Mouse (Mus musculus): Measurements from ENCODE around the gene 2010111I01Rik. TPM values are rescaled to one million over a fixed set of nuclear protein-coding genes. Genes with fewer than 3 reads are reported as not detected.

Gene 2010111I01Rik
- polyA plus RNA-seq, 1 experiment from 2014 or later = 23.9 TPM

DNA sequence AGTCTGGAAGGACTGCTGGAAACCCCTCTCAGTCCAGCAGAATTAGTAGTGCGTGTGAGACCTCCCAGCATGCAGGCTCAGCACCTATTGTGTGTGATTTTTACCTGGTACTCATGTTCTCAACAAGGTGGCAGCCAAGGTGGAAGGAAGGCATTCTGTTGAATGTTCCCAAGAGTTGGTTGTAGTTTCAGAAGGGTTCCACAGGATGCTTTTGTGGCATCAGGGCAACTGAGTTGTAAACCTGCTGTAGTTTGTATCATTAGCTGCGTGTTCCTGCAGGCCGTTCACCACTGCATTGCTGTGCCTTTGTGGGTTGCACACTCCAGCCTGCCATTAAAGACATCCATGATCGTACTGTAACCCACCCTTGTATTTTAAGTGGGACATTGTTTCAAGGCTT is 294.0 kb downstream of the 2010111I01Rik start:
- no peak overlapping the region for H3K27ac ChIP-seq
- H3K4me3 ChIP-seq = no peak overlapping the region
- ATAC-seq = no peak
- H3K9me3 ChIP-seq (replicated peaks) = no peaks in the 10 kb centered on the region
- no peaks in the 10 kb centered on the region for H3K27me3 ChIP-seq
- no peak overlapping the region for H3K4me2 ChIP-seq
- no peak overlapping the region for H3K9ac ChIP-seq
- 90% methylated on average over 4 of the region's 4 CpGs for WGBS
- H3K36me3 ChIP-seq (ENCODE audit: poor library complexity, severe bottlenecking) = peaks cover 4% of the 10 kb centered on the region; the same call in 1 of the 2 replicates
- peaks cover 17% of the 10 kb centered on the region for H3K4me1 ChIP-seq

GRCm38 (mm10) chr13:63260133-63260532 is 295.4 kb downstream of the 2010111I01Rik start:
- Histone ChIP-seq H3K27ac (peak overlapping the region; percentile 61), H3K9me3 (replicated peaks) (no peaks in the 10 kb centered on the region), H3K27me3 (no peaks in the 10 kb centered on the region), H3K4me2 (no peak overlapping the region), H3K9ac (no peak overlapping the region), H3K36me3 (ENCODE audit: poor library complexity, severe bottlenecking) (peaks cover 4% of the 10 kb centered on the region; the same call in 1 of the 2 replicates), H3K4me3 (no peak overlapping the region), H3K4me1 (peaks cover 17% of the 10 kb centered on the region)
- 38% methylated on average over 4 of the region's 4 CpGs for WGBS
- no peak for ATAC-seq

- Histone ChIP-seq H3K4me3 (no peak overlapping the region), H3K9me3 (replicated peaks) (no peaks in the 10 kb centered on the region), H3K9ac (no peak overlapping the region), H3K4me2 (no peak overlapping the region), H3K36me3 (ENCODE audit: poor library complexity, severe bottlenecking) (peaks cover 4% of the 10 kb centered on the region; the same call in 1 of the 2 replicates), H3K4me1 (peaks cover 17% of the 10 kb centered on the region), H3K27me3 (no peaks in the 10 kb centered on the region), H3K27ac (peak overlapping the region; percentile 61)
- peak; percentile 51 for ATAC-seq
- WGBS = 70% methylated on average over 18 of the region's 18 CpGs
Observed at GRCm38 (mm10) chr13:63260753-63261631, 296.3 kb downstream of the 2010111I01Rik start.

DNA sequence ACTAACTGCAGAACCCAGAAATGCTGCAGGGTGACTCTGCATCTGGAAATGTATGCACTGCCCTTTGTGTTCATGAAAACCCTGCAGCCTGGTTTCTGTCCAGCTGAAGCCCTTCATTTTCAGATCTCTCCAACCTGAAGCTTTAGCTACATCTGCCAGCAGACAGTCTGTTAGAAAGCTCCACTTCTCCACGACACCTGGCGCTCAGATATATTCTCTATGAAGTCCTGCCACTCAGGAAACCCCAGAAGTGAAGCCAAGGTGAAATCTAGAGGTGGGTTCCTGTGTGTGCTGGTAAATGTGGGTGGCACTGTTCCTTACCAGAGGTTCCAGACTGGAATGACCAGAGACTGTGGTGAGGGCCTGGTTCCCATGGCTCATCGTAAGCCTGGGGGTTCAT is 297.0 kb downstream of the 2010111I01Rik start:
- Histone ChIP-seq H3K9me3 (replicated peaks) (no peaks in the 10 kb centered on the region), H3K27ac (no peak overlapping the region), H3K4me1 (peaks cover 17% of the 10 kb centered on the region), H3K9ac (no peak overlapping the region), H3K36me3 (ENCODE audit: poor library complexity, severe bottlenecking) (peaks cover 4% of the 10 kb centered on the region; the same call in 1 of the 2 replicates), H3K4me2 (no peak overlapping the region), H3K27me3 (no peaks in the 10 kb centered on the region), H3K4me3 (no peak overlapping the region)
- ATAC-seq = no peak
- WGBS = 98% methylated on average over 3 of the region's 3 CpGs

DNA sequence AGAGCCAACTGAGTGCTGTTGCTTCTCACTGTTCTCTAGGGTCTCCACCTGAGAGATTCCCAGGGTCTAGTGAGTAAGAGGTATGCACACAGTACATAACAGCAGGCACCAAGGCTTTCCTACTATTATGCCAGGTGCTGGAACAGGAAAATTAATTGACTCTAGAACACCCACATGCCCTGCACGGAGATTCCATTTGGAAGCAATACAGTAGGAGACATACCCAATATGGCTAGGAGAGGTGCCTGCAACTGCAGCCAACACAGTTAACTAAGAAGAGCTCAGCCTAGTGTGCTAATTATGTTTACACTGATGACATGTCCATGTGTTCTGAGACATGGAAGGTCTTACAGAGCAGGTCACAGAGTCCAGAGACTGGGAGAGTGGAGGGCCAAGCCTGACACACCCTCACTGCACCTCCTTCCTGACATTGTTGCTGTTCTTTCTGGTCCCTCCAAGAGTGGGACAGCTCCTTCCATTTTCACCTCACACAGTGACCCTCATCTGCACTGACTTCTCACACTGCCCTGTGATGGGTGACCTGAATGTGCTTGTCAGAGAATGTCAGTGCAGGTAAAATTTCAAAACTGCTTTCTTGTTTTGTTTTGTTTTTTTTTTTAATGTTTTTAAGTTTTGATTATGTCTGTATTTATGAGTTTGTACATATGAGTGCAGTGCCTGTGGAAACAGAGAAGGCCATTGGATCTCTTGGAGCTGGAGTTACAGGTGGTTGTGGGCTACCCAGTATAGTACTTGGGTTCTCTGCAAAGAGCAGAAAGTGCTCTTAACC is 297.7 kb downstream of the 2010111I01Rik start:
- H3K27me3 ChIP-seq = no peaks in the 10 kb centered on the region
- no peak overlapping the region for H3K4me3 ChIP-seq
- no peak overlapping the region for H3K9ac ChIP-seq
- H3K36me3 ChIP-seq (ENCODE audit: poor library complexity, severe bottlenecking) = no peaks in the 10 kb centered on the region
- no peak overlapping the region for H3K4me2 ChIP-seq
- no peaks in the 10 kb centered on the region for H3K9me3 ChIP-seq (replicated peaks)
- H3K4me1 ChIP-seq = peaks cover 17% of the 10 kb centered on the region
- ATAC-seq = no peak
- WGBS = 94% methylated on average over 1 of the region's 1 CpGs
- no peak overlapping the region for H3K27ac ChIP-seq

GRCm38 (mm10) chr13:63268371-63268770 is 303.7 kb downstream of the 2010111I01Rik start:
- Histone ChIP-seq H3K36me3 (ENCODE audit: poor library complexity, severe bottlenecking) (no peaks in the 10 kb centered on the region), H3K9ac (no peak overlapping the region), H3K4me3 (no peak overlapping the region), H3K9me3 (replicated peaks) (no peaks in the 10 kb centered on the region), H3K4me2 (no peak overlapping the region), H3K27ac (no peak overlapping the region), H3K4me1 (peaks cover 15% of the 10 kb centered on the region), H3K27me3 (peaks cover 13% of the 10 kb centered on the region)
- 92% methylated on average over 4 of the region's 4 CpGs for WGBS
- ATAC-seq = no peak

DNA sequence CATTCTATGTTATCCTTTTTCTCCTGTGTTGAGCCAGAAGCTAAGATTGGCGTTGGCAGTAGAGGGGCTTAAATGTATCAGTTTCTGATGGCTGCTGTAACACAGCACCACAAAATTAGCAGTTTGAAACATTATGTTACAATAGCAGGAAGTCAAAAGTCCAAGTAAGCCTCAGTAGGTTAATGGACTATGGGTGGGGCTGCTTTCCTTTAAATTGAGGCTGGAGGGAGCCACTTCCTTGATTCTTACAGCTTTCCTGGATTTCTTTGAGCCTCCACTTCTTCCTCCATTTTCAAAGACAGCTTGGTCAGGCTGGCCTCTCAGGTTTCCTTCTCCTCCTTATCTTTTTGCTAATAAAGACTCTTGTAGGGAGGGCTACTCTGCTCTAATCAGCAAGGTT is 304.1 kb downstream of the 2010111I01Rik start:
- no peak overlapping the region for H3K4me3 ChIP-seq
- peaks cover 13% of the 10 kb centered on the region for H3K27me3 ChIP-seq
- H3K9ac ChIP-seq = no peak overlapping the region
- H3K4me1 ChIP-seq = peaks cover 17% of the 10 kb centered on the region
- WGBS = 90% methylated on average over 1 of the region's 1 CpGs
- H3K9me3 ChIP-seq (replicated peaks) = no peaks in the 10 kb centered on the region
- H3K4me2 ChIP-seq = no peak overlapping the region
- no peak for ATAC-seq
- H3K27ac ChIP-seq = no peak overlapping the region
- no peaks in the 10 kb centered on the region for H3K36me3 ChIP-seq (ENCODE audit: poor library complexity, severe bottlenecking)

GRCm38 (mm10) chr13:63270191-63270590 is 305.5 kb downstream of the 2010111I01Rik start:
- H3K9me3 ChIP-seq (replicated peaks) = no peaks in the 10 kb centered on the region
- WGBS = 32% methylated on average over 5 of the region's 5 CpGs
- H3K27me3 ChIP-seq = peaks cover 13% of the 10 kb centered on the region
- no peak overlapping the region for H3K4me2 ChIP-seq
- no peak overlapping the region for H3K27ac ChIP-seq
- ATAC-seq = no peak
- peaks cover 29% of the 10 kb centered on the region for H3K4me1 ChIP-seq
- no peaks in the 10 kb centered on the region for H3K36me3 ChIP-seq (ENCODE audit: poor library complexity, severe bottlenecking)
- H3K4me3 ChIP-seq = no peak overlapping the region
- no peak overlapping the region for H3K9ac ChIP-seq

- peaks cover 29% of the 10 kb centered on the region for H3K4me1 ChIP-seq
- peak; percentile 22 for ATAC-seq
Observed at GRCm38 (mm10) chr13:63272017-63272601, 307.4 kb downstream of the 2010111I01Rik start.

GRCm38 (mm10) chr13:63272602-63273229 is 308.0 kb downstream of the 2010111I01Rik start:
- Histone ChIP-seq H3K4me3 (peak overlapping the region; percentile 51), H3K27me3 (peaks cover 13% of the 10 kb centered on the region), H3K36me3 (ENCODE audit: poor library complexity, severe bottlenecking) (no peaks in the 10 kb centered on the region), H3K4me1 (peaks cover 29% of the 10 kb centered on the region), H3K27ac (peak overlapping the region; percentile 14; the same call in 1 of the 2 replicates), H3K9me3 (replicated peaks) (no peaks in the 10 kb centered on the region), H3K9ac (peak overlapping the region; percentile 65), H3K4me2 (peak overlapping the region; percentile 82)
- peak; percentile 90 for ATAC-seq
- under 1% methylated on average over 27 of the region's 27 CpGs for WGBS

More at GRCm38 (mm10) chr13:63272017-63272601, 307.4 kb downstream of the 2010111I01Rik start:
- peak overlapping the region; percentile 82 for H3K4me2 ChIP-seq
- H3K9ac ChIP-seq = peak overlapping the region; percentile 65
- no peaks in the 10 kb centered on the region for H3K36me3 ChIP-seq (ENCODE audit: poor library complexity, severe bottlenecking)
- H3K27ac ChIP-seq = no peak overlapping the region
- WGBS = 3% methylated on average over 16 of the region's 16 CpGs
- H3K4me3 ChIP-seq = peak overlapping the region; percentile 51
- H3K9me3 ChIP-seq (replicated peaks) = no peaks in the 10 kb centered on the region
- peaks cover 13% of the 10 kb centered on the region for H3K27me3 ChIP-seq

- peaks cover 13% of the 10 kb centered on the region for H3K27me3 ChIP-seq
- H3K9ac ChIP-seq = no peak overlapping the region
- peak overlapping the region; percentile 38 for H3K4me2 ChIP-seq
- 37% methylated on average over 2 of the region's 2 CpGs for WGBS
- H3K27ac ChIP-seq = no peak overlapping the region
- no peaks in the 10 kb centered on the region for H3K36me3 ChIP-seq (ENCODE audit: poor library complexity, severe bottlenecking)
- no peaks in the 10 kb centered on the region for H3K9me3 ChIP-seq (replicated peaks)
- H3K4me1 ChIP-seq = peaks cover 37% of the 10 kb centered on the region
- 0 out of 2 replicates have a peak overlapping the region, but pooled peaks have one; percentile 7 for H3K4me3 ChIP-seq
- ATAC-seq = no peak
Observed at GRCm38 (mm10) chr13:63273859-63274258, 309.2 kb downstream of the 2010111I01Rik start.
